Mouse (Mus musculus) megakaryocyte progenitor cell, adult 5-6 weeks (primary cell): ENCODE results near the gene Vav3. TPM values are rescaled to one million over a fixed set of nuclear protein-coding genes. Genes with fewer than 3 reads are reported as not detected.

Experiments used
- ATAC-seq: replicated peaks from 2 replicates; pipeline ENCODE4 v1.8.0; 2016; ENCODE audit warnings: mild to moderate bottlenecking, moderate TSS enrichment, inconsistent platforms; ENCODE audit not compliant: poor library complexity
- total RNA-seq, 2 experiments: library from RNA; stranded (forward) in 1 of 2; stranded (reverse) in 1 of 2; fragments of 157-497, 149-512 nt in 1 of 2; fragments of 200-1000 nt in 1 of 2; gene quantifications; 2 replicates each; pipeline versions ENCODE4 v1.2.3 to v1.2.4; 2015 to 2017

Vav3 gene
- total RNA-seq, 2 experiments from 2014 or later = 56.5 to 62.2 TPM

- peak; percentile 47 for ATAC-seq
Measured at GRCm38 (mm10) chr3:109351956-109352684, 11.7 kb downstream of the Vav3 start.

- no peak for ATAC-seq
Measured at GRCm38 (mm10) chr3:109352690-109353089, 12.2 kb downstream of the Vav3 start.

GRCm38 (mm10) chr3:109353814-109354213 lies 13.4 kb downstream of the Vav3 start:
- peak; percentile 64 for ATAC-seq

GRCm38 (mm10) chr3:109355158-109355557 lies 14.7 kb downstream of the Vav3 start:
- no peak for ATAC-seq

GRCm38 (mm10) chr3:109360746-109361145 lies 20.3 kb downstream of the Vav3 start:
- ATAC-seq = peak; percentile 14; the same call in 1 of the 2 replicates

- ATAC-seq = peak; percentile 82
Measured at GRCm38 (mm10) chr3:109361882-109362281, 21.4 kb downstream of the Vav3 start.

- ATAC-seq = peak; percentile 16; the same call in 1 of the 2 replicates
Measured at GRCm38 (mm10) chr3:109362310-109362709, 21.9 kb downstream of the Vav3 start.

GRCm38 (mm10) chr3:109363522-109363921 lies 23.1 kb downstream of the Vav3 start:
- no peak for ATAC-seq

- peak; percentile 40; the same call in 1 of the 2 replicates for ATAC-seq
Measured at GRCm38 (mm10) chr3:109365875-109366274, 25.4 kb downstream of the Vav3 start.

GRCm38 (mm10) chr3:109366411-109366851 lies 26.0 kb downstream of the Vav3 start:
- no peak for ATAC-seq

GRCm38 (mm10) chr3:109368383-109369289 lies 28.2 kb downstream of the Vav3 start:
- peak; percentile 47 for ATAC-seq

GRCm38 (mm10) chr3:109371576-109371975 lies 31.1 kb downstream of the Vav3 start:
- peak; percentile 34; the same call in 1 of the 2 replicates for ATAC-seq

GRCm38 (mm10) chr3:109372678-109373077 lies 32.2 kb downstream of the Vav3 start:
- ATAC-seq = no peak

GRCm38 (mm10) chr3:109378278-109378677 lies 37.8 kb downstream of the Vav3 start:
- ATAC-seq = no peak; the same call in 1 of the 2 replicates

- ATAC-seq = peak; percentile 98
Measured at GRCm38 (mm10) chr3:109378684-109379083, 38.2 kb downstream of the Vav3 start.

GRCm38 (mm10) chr3:109388730-109389129 lies 48.3 kb downstream of the Vav3 start:
- ATAC-seq = no peak

GRCm38 (mm10) chr3:109401527-109401926 lies 61.1 kb downstream of the Vav3 start:
- ATAC-seq = 0 out of 2 replicates have a peak, but pooled peaks have one; percentile 39

- ATAC-seq = no peak
Measured at GRCm38 (mm10) chr3:109411294-109411693, 70.8 kb downstream of the Vav3 start.

- no peak for ATAC-seq
Measured at GRCm38 (mm10) chr3:109420403-109420802, 80.0 kb downstream of the Vav3 start.

- no peak for ATAC-seq
Measured at GRCm38 (mm10) chr3:109421019-109421418, 80.6 kb downstream of the Vav3 start.

- no peak for ATAC-seq
Measured at GRCm38 (mm10) chr3:109423440-109424079, 83.1 kb downstream of the Vav3 start.
